Mouse (Mus musculus) G1E (cell line): ENCODE measurements at regions not wholly inside any gene's neighbourhood (a gene's known extent, or its start where the extent isn't known, plus 50 kb on each side); places are given as distances from the start of the nearest gene placed in this dataset.

Source experiments
- CTCF ChIP-seq: IDR thresholded peaks from 2 replicates; pipeline ENCODE4 v1.5.1; 2012; ENCODE audit warnings: low read depth, low read length, inconsistent platforms, mixed read lengths
- GATA1 ChIP-seq: IDR thresholded peaks from 2 replicates; pipeline ENCODE4 v1.6.1; 2012; ENCODE audit warnings: borderline replicate concordance, low read length, inconsistent platforms, mixed read lengths
- POLR2AphosphoS5 ChIP-seq: IDR thresholded peaks from 2 replicates; pipeline ENCODE4 v1.6.1; 2012; ENCODE audit warnings: low read depth, low read length, inconsistent platforms; ENCODE audit not compliant: insufficient replicate concordance
- TAL1 ChIP-seq: conservative IDR thresholded peaks from 2 replicates; pipeline ENCODE4 v1.6.1; 2012; ENCODE audit warnings: low read depth, low read length, inconsistent platforms, mixed read lengths

- TF ChIP-seq CTCF (no peak), TAL1 (no peak), POLR2AphosphoS5 (no peak), GATA1 (no peak)
These were observed 214.6 kb downstream of the Dok5 start for GRCm38 (mm10) chr2:170946106-170946657.
